Mouse (Mus musculus) stomach, postnatal 0 days (tissue): ENCODE measurements around the gene Nptxr.

Experiments
- CTCF ChIP-seq: IDR thresholded peaks from 2 replicates; pipeline ENCODE4 v1.5.1; 2016; ENCODE audit warnings: antibody characterized with exemption, low read depth, mild to moderate bottlenecking, moderate library complexity
- EP300 ChIP-seq: optimal IDR thresholded peaks from 2 replicates; pipeline ENCODE3; 2016; ENCODE audit warnings: antibody characterized with exemption

DNA sequence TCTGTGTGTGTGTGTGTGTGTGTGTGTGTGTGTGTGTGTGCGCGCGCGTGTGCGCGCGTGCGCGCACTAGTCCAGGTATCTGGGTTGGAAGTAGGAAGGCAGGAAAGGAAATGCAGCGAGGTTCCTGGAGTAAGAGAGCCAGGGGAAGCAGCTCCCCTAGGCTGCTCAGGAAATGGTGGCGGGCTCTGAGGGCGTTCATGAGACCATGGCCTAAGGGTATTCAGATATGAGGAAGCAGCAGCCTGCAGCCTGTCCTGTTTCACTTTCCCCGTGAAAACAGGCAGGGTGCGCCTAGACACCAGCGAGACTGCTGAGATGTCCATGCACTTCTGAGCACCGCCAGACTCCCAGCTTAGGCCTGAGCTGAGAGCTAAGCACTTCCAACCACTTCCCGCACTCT lies 52.8 kb downstream of the Nptxr start:
- no peak for TF ChIP-seq EP300
- no peak for TF ChIP-seq CTCF
